Mouse (Mus musculus): ENCODE data around the gene Gen1.

- no peak for TF ChIP-seq POLR2A (IDR thresholded peaks at IDR 0.05; ENCODE audit: insufficient read depth, low read length)
- TF ChIP-seq EP300 (IDR thresholded peaks at IDR 0.05; ENCODE audit: insufficient read depth, low read depth, low read length): no peak
- TF ChIP-seq CTCF (IDR thresholded peaks at IDR 0.05; ENCODE audit: low read depth, low read length): no peak
These were observed 35.3 kb upstream of the Gen1 start for GRCm38 (mm10) chr12:11300858-11301257.

All from ES-Bruce4 (cell line).